Mouse (Mus musculus): ENCODE measurements around the gene Lif. TPM values are rescaled to one million over a fixed set of nuclear protein-coding genes. Genes with fewer than 3 reads are reported as not detected.

Gene Lif
- not detected in 2 replicates for polyA plus RNA-seq (2015; fragmentation: Nextera tagmentation; extraction: Ambion mirVana)

DNA sequence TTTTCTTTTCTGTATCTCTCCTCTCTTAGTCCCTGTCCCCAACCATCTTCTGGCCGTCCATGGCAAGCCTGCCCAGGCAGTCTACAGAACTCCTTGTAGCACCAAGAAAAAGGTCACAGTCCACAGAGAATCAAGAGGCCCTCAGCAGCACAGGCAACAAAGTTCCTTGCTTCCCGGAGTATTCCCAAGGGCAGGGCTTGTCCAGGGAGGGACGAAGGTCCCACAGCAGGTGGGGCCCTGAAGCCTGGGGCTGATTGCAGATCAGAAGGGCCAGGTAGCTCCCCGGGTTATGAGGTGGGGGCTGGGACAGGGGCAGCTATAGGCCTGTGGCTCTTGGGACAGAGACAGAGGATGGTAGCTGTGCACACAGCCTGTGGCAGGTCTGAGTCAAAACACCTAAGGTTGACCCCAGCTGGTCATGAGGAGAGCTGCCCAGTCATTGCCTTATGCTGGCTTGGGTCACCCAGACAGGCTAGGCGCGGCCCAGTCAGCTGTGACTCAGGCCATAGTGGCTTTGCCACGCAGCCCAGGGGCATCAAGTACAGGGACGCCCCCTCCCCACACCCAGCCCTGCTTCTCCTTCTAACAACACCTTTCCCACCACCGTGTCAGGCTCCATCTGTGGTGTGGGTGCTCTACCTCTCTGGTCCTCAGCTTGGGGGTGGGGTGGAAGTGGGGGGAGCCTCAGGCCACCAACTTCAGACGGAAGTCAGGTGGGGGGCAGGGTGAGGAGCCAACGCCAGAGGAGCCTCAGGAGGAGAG lies at the start of gene Lif:
Gene Lif (plus strand): TSS at position 712 of the 762 bp plus-strand sequence.
- 0 out of 2 replicates have a peak, but pooled peaks have one; percentile 8 for ATAC-seq
- Histone ChIP-seq H3K4me3 (ENCODE audit: low read depth, low read length) (no peak within 1 kb of the TSS), H3K9ac (replicated peaks) (no peak within 1 kb of the TSS), H3K9me3 (ENCODE audit: low read length) (no peaks in the 10 kb centered on the region), H3K4me1 (ENCODE audit: insufficient read depth) (peaks cover 23% of the 10 kb centered on the region), H3K36me3 (replicated peaks; ENCODE audit: insufficient read depth, low read length) (no peaks in the 10 kb centered on the region), H3K27me3 (ENCODE audit: insufficient read depth, low read length) (no peaks in the 10 kb centered on the region), H3K27ac (ENCODE audit: low read depth) (peak within 1 kb of the TSS; percentile 22; the same call in 1 of the 2 replicates), H3K4me2 (ENCODE audit: low read depth, low read length) (no peak within 1 kb of the TSS)
- TF ChIP-seq EP300 (IDR thresholded peaks at IDR 0.05; ENCODE audit: low read depth) (no peak), CTCF (IDR thresholded peaks at IDR 0.05; ENCODE audit: low read depth) (no peak)
- DNase-seq: no peak
- 54% methylated on average over 10 of the region's 11 CpGs for WGBS (ENCODE audit: insufficient replicate concordance)

DNA sequence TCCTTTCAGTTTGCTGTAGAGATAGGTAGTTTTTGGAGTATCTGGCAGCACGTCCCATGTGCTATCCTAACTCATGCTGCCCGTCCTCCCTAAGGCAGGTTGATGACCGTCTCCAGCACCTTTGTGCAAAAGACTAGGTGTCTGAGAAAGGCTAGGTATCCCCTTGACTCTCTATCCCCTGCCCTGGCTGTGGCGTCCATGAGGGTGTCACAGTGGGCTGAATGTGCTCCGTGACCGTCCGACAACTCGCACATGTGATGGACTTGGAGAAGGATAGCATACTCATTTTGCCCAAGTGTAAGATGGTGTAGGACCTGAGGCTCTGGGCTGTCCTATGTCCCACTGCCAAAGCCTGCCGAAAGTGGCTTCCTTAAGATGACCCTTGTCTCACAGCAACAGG lies 49.7 kb upstream of the Lif start:
- Histone ChIP-seq H3K9ac (replicated peaks) (no peak overlapping the region), H3K36me3 (replicated peaks; ENCODE audit: insufficient read depth, low read length) (peaks cover 27% of the 10 kb centered on the region), H3K27ac (ENCODE audit: low read depth) (no peak overlapping the region), H3K9me3 (ENCODE audit: low read length) (no peaks in the 10 kb centered on the region), H3K4me3 (ENCODE audit: low read depth, low read length) (no peak overlapping the region), H3K4me1 (ENCODE audit: insufficient read depth) (peaks cover 6% of the 10 kb centered on the region; the same call in 1 of the 2 replicates), H3K4me2 (ENCODE audit: low read depth, low read length) (no peak overlapping the region), H3K27me3 (ENCODE audit: insufficient read depth, low read length) (no peaks in the 10 kb centered on the region)
- DNase-seq (no peak), ATAC-seq (no peak)
- TF ChIP-seq CTCF (IDR thresholded peaks at IDR 0.05; ENCODE audit: low read depth) (no peak), EP300 (IDR thresholded peaks at IDR 0.05; ENCODE audit: low read depth) (no peak)
- 81% methylated on average over 9 of the region's 9 CpGs for WGBS (ENCODE audit: insufficient replicate concordance)

DNA sequence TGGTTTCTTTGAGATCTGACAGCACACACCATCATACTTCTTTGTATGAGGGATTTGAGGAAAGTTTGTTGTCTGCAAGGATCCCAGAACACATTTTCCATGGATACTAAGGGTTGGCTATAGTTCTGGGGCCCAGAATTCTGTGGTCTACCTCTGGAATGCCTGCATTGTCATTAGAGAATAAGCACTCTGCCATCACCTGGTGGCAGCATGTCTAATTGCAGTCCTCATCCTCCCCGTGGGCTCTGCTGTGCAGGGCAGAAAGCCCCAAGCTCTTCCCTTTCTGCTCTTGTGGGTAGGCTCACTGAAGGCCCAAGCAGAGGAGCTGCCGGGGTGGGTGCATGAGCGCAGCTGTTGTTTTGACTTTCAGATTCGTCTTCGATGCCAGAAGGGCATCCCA lies 47.8 kb upstream of the Lif start:
- H3K27me3 ChIP-seq (ENCODE audit: insufficient read depth, low read length): no peaks in the 10 kb centered on the region
- WGBS (ENCODE audit: insufficient replicate concordance): 70% methylated on average over 5 of the region's 5 CpGs

DNA sequence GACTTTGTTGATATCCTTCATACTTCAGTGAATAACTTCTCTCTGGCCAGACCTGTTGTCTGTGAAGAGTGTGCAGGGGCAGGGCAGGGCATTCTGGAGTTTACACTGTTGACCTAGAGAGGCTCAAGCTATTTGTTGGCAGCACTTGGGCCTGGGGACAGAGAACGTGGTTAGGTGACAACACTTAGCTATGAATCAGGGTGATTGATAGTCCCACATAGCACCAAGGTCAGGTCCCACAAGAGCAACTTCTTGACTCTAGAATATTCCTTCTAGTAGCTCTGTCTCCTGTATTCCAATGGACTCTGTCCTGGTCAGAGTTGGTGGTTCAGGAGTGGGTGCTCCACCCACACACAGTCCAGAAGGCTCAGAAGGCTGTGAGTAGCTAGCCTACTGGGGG lies 46.6 kb upstream of the Lif start:
- Histone ChIP-seq H3K9me3 (ENCODE audit: low read length) (no peaks in the 10 kb centered on the region), H3K27me3 (ENCODE audit: insufficient read depth, low read length) (no peaks in the 10 kb centered on the region), H3K4me1 (ENCODE audit: insufficient read depth) (no peaks in the 10 kb centered on the region), H3K9ac (replicated peaks) (no peak overlapping the region), H3K36me3 (replicated peaks; ENCODE audit: insufficient read depth, low read length) (peaks cover 34% of the 10 kb centered on the region), H3K4me3 (ENCODE audit: low read depth, low read length) (no peak overlapping the region), H3K27ac (ENCODE audit: low read depth) (no peak overlapping the region), H3K4me2 (ENCODE audit: low read depth, low read length) (no peak overlapping the region)
- WGBS (ENCODE audit: insufficient replicate concordance): 67% methylated on average over 1 of the region's 1 CpGs
- DNase-seq (no peak), ATAC-seq (no peak)
- no peak for TF ChIP-seq EP300 (IDR thresholded peaks at IDR 0.05; ENCODE audit: low read depth)
- no peak for TF ChIP-seq CTCF (IDR thresholded peaks at IDR 0.05; ENCODE audit: low read depth)

More for the DNA sequence above, 47.8 kb upstream of the Lif start:
- no peak overlapping the region for H3K4me2 ChIP-seq (ENCODE audit: low read depth, low read length)
- no peaks in the 10 kb centered on the region for H3K4me1 ChIP-seq (ENCODE audit: insufficient read depth)
- no peaks in the 10 kb centered on the region for H3K9me3 ChIP-seq (ENCODE audit: low read length)
- no peak overlapping the region for H3K27ac ChIP-seq (ENCODE audit: low read depth)
- ATAC-seq: no peak
- H3K9ac ChIP-seq (replicated peaks): no peak overlapping the region
- no peak for DNase-seq
- H3K36me3 ChIP-seq (replicated peaks; ENCODE audit: insufficient read depth, low read length): peaks cover 31% of the 10 kb centered on the region
- no peak for TF ChIP-seq EP300 (IDR thresholded peaks at IDR 0.05; ENCODE audit: low read depth)
- TF ChIP-seq CTCF (IDR thresholded peaks at IDR 0.05; ENCODE audit: low read depth): peak; percentile 74
- H3K4me3 ChIP-seq (ENCODE audit: low read depth, low read length): no peak overlapping the region

DNA sequence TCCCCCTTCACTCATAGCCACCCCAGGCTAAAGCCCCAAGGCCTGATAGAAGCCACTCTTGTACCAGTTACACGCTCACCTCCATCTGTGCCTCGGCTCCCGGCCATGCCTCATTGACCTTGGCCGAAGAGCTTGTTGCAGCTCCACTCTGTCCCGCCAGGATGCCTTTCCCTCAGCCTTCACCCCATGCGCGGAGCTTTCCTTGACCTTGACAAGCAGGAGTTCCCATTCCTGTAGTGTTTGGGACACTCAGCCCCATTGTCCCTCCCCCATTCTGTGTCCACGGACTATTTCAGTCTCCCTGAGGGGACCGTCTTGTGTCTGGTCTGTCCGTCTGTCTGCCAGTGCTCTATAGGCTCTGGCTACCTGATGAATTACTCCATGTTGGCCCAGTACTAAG lies 44.2 kb upstream of the Lif start:
- 89% methylated on average over 10 of the region's 10 CpGs for WGBS (ENCODE audit: insufficient replicate concordance)
- H3K4me1 ChIP-seq (ENCODE audit: insufficient read depth): peaks cover 1% of the 10 kb centered on the region; the same call in 1 of the 2 replicates
- H3K4me3 ChIP-seq (ENCODE audit: low read depth, low read length): no peak overlapping the region
- no peaks in the 10 kb centered on the region for H3K27me3 ChIP-seq (ENCODE audit: insufficient read depth, low read length)
- no peak overlapping the region for H3K27ac ChIP-seq (ENCODE audit: low read depth)
- peaks cover 26% of the 10 kb centered on the region for H3K36me3 ChIP-seq (replicated peaks; ENCODE audit: insufficient read depth, low read length)
- ATAC-seq (no peak), DNase-seq (no peak)
- no peak overlapping the region for H3K9ac ChIP-seq (replicated peaks)
- no peak overlapping the region for H3K4me2 ChIP-seq (ENCODE audit: low read depth, low read length)
- TF ChIP-seq CTCF (IDR thresholded peaks at IDR 0.05; ENCODE audit: low read depth): no peak
- TF ChIP-seq EP300 (IDR thresholded peaks at IDR 0.05; ENCODE audit: low read depth): no peak
- H3K9me3 ChIP-seq (ENCODE audit: low read length): no peaks in the 10 kb centered on the region

DNA sequence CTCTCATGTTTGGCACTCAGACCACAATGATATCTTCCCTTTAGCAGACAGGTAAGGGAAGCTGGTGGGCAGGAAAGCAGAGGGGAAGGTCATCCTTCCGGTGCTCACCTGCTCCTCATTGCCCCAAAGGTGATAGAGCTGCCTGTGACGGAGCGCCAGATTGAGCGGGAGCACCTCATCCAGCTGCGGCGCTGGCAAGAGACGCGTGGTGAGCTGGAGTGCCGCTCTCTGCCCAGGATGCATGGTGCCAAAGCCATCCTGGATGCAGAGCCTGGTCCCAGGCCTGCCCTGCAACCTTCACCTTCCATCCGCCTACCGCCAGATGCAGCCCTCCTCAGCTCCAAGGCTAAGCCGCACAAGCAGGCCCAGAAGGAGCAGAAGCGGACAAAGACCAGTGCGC lies 42.8 kb upstream of the Lif start:
- ATAC-seq (no peak), DNase-seq (no peak)
- TF ChIP-seq CTCF (IDR thresholded peaks at IDR 0.05; ENCODE audit: low read depth): no peak
- no peak for TF ChIP-seq EP300 (IDR thresholded peaks at IDR 0.05; ENCODE audit: low read depth)
- no peak overlapping the region for H3K4me3 ChIP-seq (ENCODE audit: low read depth, low read length)
- WGBS (ENCODE audit: insufficient replicate concordance): 88% methylated on average over 14 of the region's 14 CpGs
- H3K36me3 ChIP-seq (replicated peaks; ENCODE audit: insufficient read depth, low read length): peaks cover 23% of the 10 kb centered on the region
- H3K4me2 ChIP-seq (ENCODE audit: low read depth, low read length): no peak overlapping the region
- no peaks in the 10 kb centered on the region for H3K9me3 ChIP-seq (ENCODE audit: low read length)
- no peak overlapping the region for H3K27ac ChIP-seq (ENCODE audit: low read depth)
- H3K9ac ChIP-seq (replicated peaks): no peak overlapping the region
- 0 out of 2 replicates have a peak, but pooled peaks cover 7% of the 10 kb centered on the region for H3K27me3 ChIP-seq (ENCODE audit: insufficient read depth, low read length)
- H3K4me1 ChIP-seq (ENCODE audit: insufficient read depth): peaks cover 8% of the 10 kb centered on the region; the same call in 1 of the 2 replicates
